Mouse (Mus musculus) left cerebral cortex, adult 18-20 months (tissue): ENCODE results near the gene Btbd35f14. TPM values are rescaled to one million over a fixed set of nuclear protein-coding genes. Genes with fewer than 3 reads are reported as not detected.
"Not testable (repeated sequence)": the region's sequence is repeated elsewhere in the genome, so short reads cannot be mapped to it uniquely, and the experiment has no call there.

ENCODE experiments used
- DNase-seq, 2 experiments: peaks; one replicate each; pipeline ENCODE4 v3.0.0; 2021 to 2022; ENCODE audit warnings: low spot score in 2 of 2, mixed read lengths in 1 of 2
- long read RNA-seq, 2 experiments: library from polyadenylated mRNA; stranded (forward); transcript quantifications; one replicate each; pipeline ENCODE4 v2.0.0; 2021
- total RNA-seq, 2 experiments: library from RNA; stranded (reverse); gene quantifications; 2 replicates each; pipeline ENCODE4 v1.2.3; 2021

The Btbd35f14 gene
- total RNA-seq = not detected
- long read RNA-seq, experiment 1 = 0 reads
- long read RNA-seq, experiment 2 = 0 reads

GRCm38 (mm10) chrX:33702249-33702648 is at the start of gene Btbd35f14:
Gene Btbd35f14 (minus strand): TSS chrX:33702349.
- DNase-seq = not testable (repeated sequence)

DNA sequence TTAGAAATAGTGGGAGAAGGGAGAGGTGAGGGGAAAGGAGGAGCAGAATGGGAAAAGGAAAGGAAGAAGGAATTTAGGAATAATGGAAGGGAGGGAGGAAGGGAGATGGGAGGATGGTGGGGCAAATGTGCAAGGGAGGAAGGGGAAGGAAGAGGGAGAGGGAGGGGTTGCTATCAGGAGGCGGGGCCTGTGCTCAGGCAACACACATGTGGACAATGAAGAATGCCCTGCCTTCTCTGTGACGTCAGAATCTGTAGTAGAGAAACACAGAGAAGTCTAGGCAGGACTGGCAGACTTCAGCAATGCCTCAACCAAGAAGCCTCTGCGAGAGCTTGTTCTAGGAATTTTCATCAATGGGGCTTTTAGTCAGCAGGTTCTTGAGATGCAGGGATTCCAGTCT is 45.3 kb downstream of the Btbd35f14 start, which contains the start of gene Btbd35f13:
Gene Btbd35f13 (plus strand): TSS at position 301 of the 400 bp plus-strand sequence.
- DNase-seq = not testable (repeated sequence)

Other genes starting within 250 kb of the Btbd35f14 start
- gene Btbd35f15, start 125.0 kb downstream of the Btbd35f14 start, total RNA-seq = not detected
- gene Btbd35f13, start 45.2 kb downstream of the Btbd35f14 start, total RNA-seq = not detected